In genomic region chr11:87472058-87472457, GRCm38 (mm10) we compare ENCODE assay signal across 7 mouse cellular contexts.
DNase-seq lines count a peak whose midpoint lies in the region; ATAC-seq and TF ChIP-seq lines count a peak whose summit lies in the region.
"Not testable (repeated sequence)": the region's sequence is repeated elsewhere in the genome, so short reads cannot be mapped to it uniquely, and the experiment has no call there.

No protein-coding gene starts in this region.

- not testable (repeated sequence) for H3K27ac ChIP-seq in MEL (ENCODE audit: control insufficient read depth, low read depth, low read length); limb, embryonic 14.5 days (replicated peaks; ENCODE audit: low read depth, low read length)
- H3K27ac ChIP-seq in embryonic facial prominence, embryonic 15.5 days (replicated peaks): 0 out of 2 replicates have a peak overlapping the region, but pooled peaks have one; percentile 51

- TF ChIP-seq POLR2A in MEL (IDR thresholded peaks at IDR 0.05; ENCODE audit: control insufficient read depth in 1 of 2, insufficient read depth in 1 of 2, low read depth in 1 of 2, low read length in 2 of 2, poor library complexity in 1 of 2): peak; percentile 67 to 70; a peak in 3 of 4 replicates
- TF ChIP-seq POLR2A in limb, embryonic 14.5 days (IDR thresholded peaks at IDR 0.05; ENCODE audit: borderline replicate concordance, extremely low read depth, insufficient read depth, insufficient read length): not testable (repeated sequence)

- not testable (repeated sequence) for H3K4me3 ChIP-seq in MEL (ENCODE audit: control insufficient read depth in 1 of 2, insufficient read depth in 1 of 2, low read depth in 2 of 2, low read length in 2 of 2); embryonic facial prominence, embryonic 15.5 days (replicated peaks); limb, embryonic 14.5 days (replicated peaks; ENCODE audit: low read length)

- TF ChIP-seq EP300 in MEL (IDR thresholded peaks at IDR 0.05; ENCODE audit: low read depth in 1 of 2, low read length in 2 of 2): not testable (repeated sequence)

- not testable (repeated sequence) for ATAC-seq in embryonic facial prominence, embryonic 15.5 days (ENCODE audit: insufficient number of reproducible peaks, low FRiP score, low TSS enrichment, low read depth)
- 0 out of 2 replicates have a peak, but pooled peaks have one; percentile 15 for ATAC-seq in granulocyte monocyte progenitor cell, adult 5-6 weeks (replicated peaks; ENCODE audit: poor library complexity, severe bottlenecking)
- ATAC-seq in limb, embryonic 14.5 days (ENCODE audit: low FRiP score, low read depth): peak; percentile 4; the same call in 1 of the 2 replicates
- ATAC-seq in megakaryocyte-erythroid progenitor cell, adult 5-6 weeks (replicated peaks; ENCODE audit: low FRiP score, low TSS enrichment, poor library complexity, severe bottlenecking): peak; percentile 57

- peak; percentile 52 for DNase-seq in A20 (ENCODE audit: low read depth, low spot score)
- peak; percentile 72 for DNase-seq in MEL (ENCODE audit: low read depth, low spot score)
- DNase-seq in cerebellum, adult 9-10 months: peak; percentile 17
- not testable (repeated sequence) for DNase-seq in limb, embryonic 14.5 days (ENCODE audit: low spot score)

- not testable (repeated sequence) for TF ChIP-seq RAD21 in MEL (IDR thresholded peaks at IDR 0.05; ENCODE audit: low read depth, low read length)

- not testable (repeated sequence) for TF ChIP-seq CTCF in MEL (IDR thresholded peaks at IDR 0.05 in 2 of 3, conservative IDR thresholded peaks at IDR 0.05 in 1 of 3; ENCODE audit: control insufficient read depth in 1 of 3, insufficient read depth in 1 of 3, low read depth in 2 of 3, low read length in 3 of 3, poor library complexity in 1 of 3, severe bottlenecking in 1 of 3)

- not testable (repeated sequence) for H3K9ac ChIP-seq in MEL (ENCODE audit: control insufficient read depth, low read depth, low read length, poor library complexity, severe bottlenecking); embryonic facial prominence, embryonic 15.5 days; limb, embryonic 14.5 days (ENCODE audit: low read depth, low read length, severe bottlenecking)

- H3K9me3 ChIP-seq in MEL (replicated peaks; ENCODE audit: insufficient read depth, low read length); embryonic facial prominence, embryonic 15.5 days (replicated peaks); limb, embryonic 14.5 days (ENCODE audit: control insufficient read depth, low read length): not testable (repeated sequence)

- H3K4me2 ChIP-seq in embryonic facial prominence, embryonic 15.5 days (replicated peaks); limb, embryonic 14.5 days (replicated peaks; ENCODE audit: low read depth, low read length, severe bottlenecking): not testable (repeated sequence)

- H3K27me3 ChIP-seq in MEL (ENCODE audit: control insufficient read depth in 1 of 2, insufficient read depth in 2 of 2, low read length in 2 of 2); embryonic facial prominence, embryonic 15.5 days; limb, embryonic 14.5 days (ENCODE audit: control insufficient read depth, insufficient read depth, low read length): not testable (repeated sequence)

- peaks cover 8 to 14% of the 10 kb centered on the region in 2 experiments for H3K4me1 ChIP-seq in MEL (ENCODE audit: control insufficient read depth in 1 of 2, insufficient read depth in 2 of 2, low read length in 2 of 2)
- H3K4me1 ChIP-seq in embryonic facial prominence, embryonic 15.5 days: peaks cover 14% of the 10 kb centered on the region; the same call in 1 of the 2 replicates
- H3K4me1 ChIP-seq in limb, embryonic 14.5 days (ENCODE audit: control insufficient read depth, insufficient read depth, low read length): not testable (repeated sequence)

- WGBS in embryonic facial prominence, embryonic 15.5 days: 15% methylated on average over 4 of the region's 4 CpGs
- WGBS in limb, embryonic 14.5 days: 29% methylated on average over 3 of the region's 4 CpGs

- not testable (repeated sequence) for H3K79me2 ChIP-seq in MEL (ENCODE audit: control insufficient read depth, insufficient read depth, low read length, poor library complexity)

- peaks cover 0 to 15% of the 10 kb centered on the region in 2 experiments; a peak in 2 of 4 replicates for H3K36me3 ChIP-seq in MEL (ENCODE audit: control insufficient read depth in 1 of 2, insufficient read depth in 2 of 2, low read length in 2 of 2)
- not testable (repeated sequence) for H3K36me3 ChIP-seq in embryonic facial prominence, embryonic 15.5 days; limb, embryonic 14.5 days (ENCODE audit: control insufficient read depth, insufficient read depth, low read length)

TF ChIP-seq in MEL, 35 proteins besides CTCF, POLR2A, EP300 and RAD21:
- 0 out of 2 replicates have a peak, but pooled peaks have one; percentile 18 for TF ChIP-seq HCFC1 (IDR thresholded peaks at IDR 0.05; ENCODE audit: low read depth, low read length)
- 0 out of 2 replicates have a peak, but pooled peaks have one; percentile 23 for TF ChIP-seq POLR2AphosphoS5 (IDR thresholded peaks at IDR 0.05; ENCODE audit: borderline replicate concordance, low read depth, low read length)
